Mouse (Mus musculus): Measurements from ENCODE around the gene Ldlrad3.

Ldlrad3 gene

GRCm38 (mm10) chr2:102073266-102074037 lies 112.7 kb downstream of the Ldlrad3 start:
- no peak for DNase-seq (ENCODE audit: low spot score)

- no peak for DNase-seq (ENCODE audit: low spot score)
Observed at GRCm38 (mm10) chr2:102072859-102073258, 113.3 kb downstream of the Ldlrad3 start.

GRCm38 (mm10) chr2:102071022-102071717 lies 115.0 kb downstream of the Ldlrad3 start:
- no peak for DNase-seq (ENCODE audit: low spot score)

- no peak for DNase-seq (ENCODE audit: low spot score)
Observed at GRCm38 (mm10) chr2:102064826-102065441, 121.3 kb downstream of the Ldlrad3 start.

- no peak for DNase-seq (ENCODE audit: low spot score)
Observed at GRCm38 (mm10) chr2:102063906-102064505, 122.2 kb downstream of the Ldlrad3 start.

GRCm38 (mm10) chr2:102062861-102063468 lies 123.2 kb downstream of the Ldlrad3 start:
- no peak for DNase-seq (ENCODE audit: low spot score)

- no peak for DNase-seq (ENCODE audit: low spot score)
Observed at GRCm38 (mm10) chr2:102061921-102062320, 124.3 kb downstream of the Ldlrad3 start.

- no peak for DNase-seq (ENCODE audit: low spot score)
Observed at GRCm38 (mm10) chr2:102057746-102058145, 128.4 kb downstream of the Ldlrad3 start.

GRCm38 (mm10) chr2:102057029-102057685 lies 129.0 kb downstream of the Ldlrad3 start:
- DNase-seq (ENCODE audit: low spot score), result no peak

GRCm38 (mm10) chr2:102056144-102056543 lies 130.0 kb downstream of the Ldlrad3 start:
- DNase-seq (ENCODE audit: low spot score), result no peak

- DNase-seq (ENCODE audit: low spot score), result peak; percentile 46
Observed at GRCm38 (mm10) chr2:102052951-102053660, 133.1 kb downstream of the Ldlrad3 start.

- DNase-seq (ENCODE audit: low spot score), result no peak
Observed at GRCm38 (mm10) chr2:102052353-102052752, 133.8 kb downstream of the Ldlrad3 start.

GRCm38 (mm10) chr2:102049866-102050550 lies 136.2 kb downstream of the Ldlrad3 start:
- DNase-seq (ENCODE audit: low spot score), result no peak

- no peak for DNase-seq (ENCODE audit: low spot score)
Observed at GRCm38 (mm10) chr2:102048296-102049175, 137.6 kb downstream of the Ldlrad3 start.

- no peak for DNase-seq (ENCODE audit: low spot score)
Observed at GRCm38 (mm10) chr2:102046481-102046880, 139.7 kb downstream of the Ldlrad3 start.

- no peak for DNase-seq (ENCODE audit: low spot score)
Observed at GRCm38 (mm10) chr2:102040456-102040855, 145.7 kb downstream of the Ldlrad3 start.

- no peak for DNase-seq (ENCODE audit: low spot score)
Observed at GRCm38 (mm10) chr2:102040011-102040410, 146.2 kb downstream of the Ldlrad3 start.

- DNase-seq (ENCODE audit: low spot score), result no peak
Observed at GRCm38 (mm10) chr2:102038895-102039667, 147.1 kb downstream of the Ldlrad3 start.

All from testis, postnatal 10 days (tissue).